Mouse (Mus musculus) adrenal gland, postnatal 10 days (tissue): ENCODE measurements around the gene Micu2. TPM values are rescaled to one million over a fixed set of nuclear protein-coding genes. Genes with fewer than 3 reads are reported as not detected.

Experiments used
- DNase-seq: peaks from one replicate; pipeline ENCODE4 v3.0.0; 2021; ENCODE audit warnings: mixed read lengths
- long read RNA-seq, 2 experiments: library from polyadenylated mRNA; stranded (forward); transcript quantifications; one replicate each; pipeline ENCODE4 v2.0.0; 2021
- total RNA-seq, 2 experiments: library from RNA; stranded (reverse); gene quantifications; 2 replicates each; pipeline ENCODE4 v1.2.3; 2021

Micu2 gene
- total RNA-seq: 10 to 100 TPM; 55.6 to 60.8 TPM
- long read RNA-seq, experiment 1, transcript Micu2-201 (12 exons, 2,329 nt): major isoform, 117 of 134 reads
- long read RNA-seq, experiment 1, partial matches to known transcripts: 5 of 134 reads
- long read RNA-seq, experiment 1, other reads (novel, unspliced or antisense): 12 of 134 reads
- long read RNA-seq, experiment 2, transcript Micu2-201 (12 exons, 2,329 nt): major isoform, 35 of 44 reads
- long read RNA-seq, experiment 2, partial matches to known transcripts: 1 of 44 reads
- long read RNA-seq, experiment 2, other reads (novel, unspliced or antisense): 8 of 44 reads

GRCm38 (mm10) chr14:57998526-57999401 lies at the start of gene Micu2:
Micu2 (minus strand) TSS chr14:57999262.
- DNase-seq: peak; percentile 88

- DNase-seq: no peak
Measured at GRCm38 (mm10) chr14:58046639-58047284, 47.7 kb upstream of the Micu2 start.

- DNase-seq: no peak
Measured at GRCm38 (mm10) chr14:58036174-58036573, 37.1 kb upstream of the Micu2 start.

GRCm38 (mm10) chr14:58034567-58034966 lies 35.5 kb upstream of the Micu2 start:
- DNase-seq: peak; percentile 81

GRCm38 (mm10) chr14:58018869-58019268 lies 19.8 kb upstream of the Micu2 start:
- peak; percentile 23 for DNase-seq

GRCm38 (mm10) chr14:58003852-58004251 lies 4.8 kb upstream of the Micu2 start:
- no peak for DNase-seq

GRCm38 (mm10) chr14:58002161-58002560 lies 3.1 kb upstream of the Micu2 start:
- DNase-seq: no peak

- DNase-seq: no peak
Measured at GRCm38 (mm10) chr14:57999402-57999734, 306 bp upstream of the Micu2 start.

- DNase-seq: no peak
Measured at GRCm38 (mm10) chr14:57997431-57997830, 1.6 kb downstream of the Micu2 start.

GRCm38 (mm10) chr14:57996210-57996609 lies 2.9 kb downstream of the Micu2 start:
- no peak for DNase-seq

GRCm38 (mm10) chr14:57991761-57992160 lies 7.3 kb downstream of the Micu2 start:
- no peak for DNase-seq

GRCm38 (mm10) chr14:57989162-57989561 lies 9.9 kb downstream of the Micu2 start:
- no peak for DNase-seq

- no peak for DNase-seq
Measured at GRCm38 (mm10) chr14:57985780-57986179, 13.3 kb downstream of the Micu2 start.

- no peak for DNase-seq
Measured at GRCm38 (mm10) chr14:57982450-57982849, 16.6 kb downstream of the Micu2 start.

- DNase-seq: no peak
Measured at GRCm38 (mm10) chr14:57981720-57982418, 17.2 kb downstream of the Micu2 start.

- DNase-seq: no peak
Measured at GRCm38 (mm10) chr14:57980776-57981175, 18.3 kb downstream of the Micu2 start.

GRCm38 (mm10) chr14:57980179-57980578 lies 18.9 kb downstream of the Micu2 start:
- peak; percentile 28 for DNase-seq

- DNase-seq: no peak
Measured at GRCm38 (mm10) chr14:57978144-57978543, 20.9 kb downstream of the Micu2 start.

- no peak for DNase-seq
Measured at GRCm38 (mm10) chr14:57975656-57976055, 23.4 kb downstream of the Micu2 start.

GRCm38 (mm10) chr14:57971986-57972525 lies 27.0 kb downstream of the Micu2 start:
- DNase-seq: no peak

GRCm38 (mm10) chr14:57968873-57969272 lies 30.2 kb downstream of the Micu2 start:
- no peak for DNase-seq
